Mouse (Mus musculus) midbrain, embryonic 16.5 days (tissue): ENCODE measurements around the gene Irx6. TPM values are rescaled to one million over a fixed set of nuclear protein-coding genes. Genes with fewer than 3 reads are reported as not detected.

Source experiments
- ATAC-seq: fragments of 200-750 bp; cut with Nextera tagmentation; 2 replicates; pipeline ENCODE4 v1.8.0; 2017; ENCODE audit warnings: moderate TSS enrichment
- H3K27ac ChIP-seq: fragments of 300-500 bp; sonication (generic); 2 replicates; pipeline ENCODE4 v1.5.1; 2014; ENCODE audit warnings: mild to moderate bottlenecking, low read length, mixed read lengths
- H3K27me3 ChIP-seq: fragments of 300-500 bp; sonication (generic); 2 replicates; pipeline ENCODE4 v1.6.1; 2014; ENCODE audit warnings: low read depth, low read length, mixed read lengths; ENCODE audit not compliant: control insufficient read depth, insufficient read depth
- H3K36me3 ChIP-seq: fragments of 300-500 bp; sonication (generic); 2 replicates; pipeline ENCODE4 v1.6.1; 2014; ENCODE audit warnings: mild to moderate bottlenecking, low read length, moderate library complexity, mixed read lengths; ENCODE audit not compliant: control insufficient read depth, insufficient read depth
- H3K4me1 ChIP-seq: fragments of 300-500 bp; sonication (generic); 2 replicates; pipeline ENCODE4 v1.6.1; 2014; ENCODE audit warnings: mild to moderate bottlenecking, low read length, mixed read lengths; ENCODE audit not compliant: control insufficient read depth, insufficient read depth
- H3K4me2 ChIP-seq: fragments of 300-500 bp; sonication (generic); 2 replicates; pipeline ENCODE4 v1.6.1; 2014; ENCODE audit warnings: mild to moderate bottlenecking, low read length, mixed read lengths
- H3K4me3 ChIP-seq: fragments of 300-500 bp; sonication (generic); 2 replicates; pipeline ENCODE4 v1.5.1; 2014; ENCODE audit warnings: low read depth, mild to moderate bottlenecking, low read length, moderate library complexity, mixed read lengths
- H3K9ac ChIP-seq: fragments of 300-500 bp; sonication (generic); 2 replicates; pipeline ENCODE4 v1.6.1; 2014; ENCODE audit warnings: low read depth, low read length, mixed read lengths
- H3K9me3 ChIP-seq: fragments of 300-500 bp; sonication (generic); replicated peaks from 2 replicates; pipeline ENCODE4 v1.6.1; 2014; ENCODE audit warnings: mild to moderate bottlenecking, low read length, mixed read lengths; ENCODE audit not compliant: control insufficient read depth, poor library complexity, severe bottlenecking
- WGBS: fragments of 180-500 bp; shearing (Covaris S2); extraction: QIAGEN DNeasy Blood & Tissue Kit; methylation state at CpG from one replicate; pipeline ENCODE4 v1.1.7; 2014; 5-methylcytosine and 5-hydroxymethylcytosine counted together
- polyA plus RNA-seq: library from polyadenylated mRNA; unstranded; fragments of >200 nt; fragmentation: Nextera tagmentation; extraction: Ambion mirVana; gene quantifications from 2 replicates; pipeline ENCODE4 v1.2.1, GENCODE M21; 2015

Gene Irx6
- polyA plus RNA-seq, 1 experiment from 2014 or later, result 7.6 TPM

DNA sequence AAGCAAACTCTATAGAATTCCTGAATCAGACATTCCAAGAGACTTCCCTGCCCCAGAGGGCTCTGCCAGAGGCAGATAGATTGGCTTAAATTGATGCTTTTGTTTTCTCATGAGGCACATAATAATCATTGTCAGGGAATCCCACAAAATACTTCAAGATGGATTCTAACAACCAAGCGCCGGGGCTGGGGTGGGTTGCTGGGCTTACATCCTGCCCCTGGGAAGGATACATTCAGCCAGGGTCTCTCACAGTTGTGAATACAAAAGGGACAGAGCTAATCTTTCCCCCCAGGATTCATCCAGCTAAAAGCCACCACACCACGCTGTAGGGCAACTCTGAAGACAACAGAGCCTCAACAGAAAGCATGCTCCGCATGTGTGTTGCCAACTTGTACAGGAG lies 2.2 kb upstream of the Irx6 start:
- Histone ChIP-seq H3K4me1 (peaks cover 31% of the 10 kb centered on the region), H3K36me3 (no peaks in the 10 kb centered on the region), H3K9me3 (no peaks in the 10 kb centered on the region), H3K4me3 (no peak overlapping the region), H3K4me2 (no peak overlapping the region), H3K9ac (no peak overlapping the region), H3K27ac (no peak overlapping the region), H3K27me3 (peaks cover 23% of the 10 kb centered on the region)
- ATAC-seq, result no peak
- 57% methylated on average over 4 of the region's 4 CpGs for WGBS

DNA sequence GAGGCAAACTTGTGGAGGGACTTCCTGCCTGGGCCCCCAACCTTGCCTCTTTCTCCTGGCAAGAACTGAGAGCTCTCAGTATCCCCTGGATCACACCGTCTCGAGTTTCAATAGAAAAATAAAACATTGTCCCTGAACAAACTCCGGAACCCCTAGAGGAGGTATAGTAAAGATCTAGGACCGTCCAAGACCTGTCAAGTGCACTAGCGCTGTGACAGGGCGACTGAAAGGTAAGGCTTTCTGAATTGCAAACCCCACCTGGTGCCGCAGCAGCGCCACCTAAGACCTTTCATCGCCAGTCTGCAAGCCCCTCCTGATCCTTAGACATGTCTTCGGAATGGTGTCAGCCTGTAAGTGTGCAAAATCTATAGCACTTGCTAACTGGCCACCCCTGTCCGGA lies 987 bp upstream of the Irx6 start:
- Histone ChIP-seq H3K27me3 (peaks cover 28% of the 10 kb centered on the region), H3K4me1 (peaks cover 31% of the 10 kb centered on the region), H3K4me3 (peak overlapping the region; percentile 41; the same call in 1 of the 2 replicates), H3K27ac (no peak overlapping the region), H3K36me3 (no peaks in the 10 kb centered on the region), H3K4me2 (peak overlapping the region; percentile 70), H3K9ac (0 out of 2 replicates have a peak overlapping the region, but pooled peaks have one; percentile 15), H3K9me3 (no peaks in the 10 kb centered on the region)
- 0 out of 2 replicates have a peak, but pooled peaks have one; percentile 4 for ATAC-seq
- 3% methylated on average over 11 of the region's 11 CpGs for WGBS

DNA sequence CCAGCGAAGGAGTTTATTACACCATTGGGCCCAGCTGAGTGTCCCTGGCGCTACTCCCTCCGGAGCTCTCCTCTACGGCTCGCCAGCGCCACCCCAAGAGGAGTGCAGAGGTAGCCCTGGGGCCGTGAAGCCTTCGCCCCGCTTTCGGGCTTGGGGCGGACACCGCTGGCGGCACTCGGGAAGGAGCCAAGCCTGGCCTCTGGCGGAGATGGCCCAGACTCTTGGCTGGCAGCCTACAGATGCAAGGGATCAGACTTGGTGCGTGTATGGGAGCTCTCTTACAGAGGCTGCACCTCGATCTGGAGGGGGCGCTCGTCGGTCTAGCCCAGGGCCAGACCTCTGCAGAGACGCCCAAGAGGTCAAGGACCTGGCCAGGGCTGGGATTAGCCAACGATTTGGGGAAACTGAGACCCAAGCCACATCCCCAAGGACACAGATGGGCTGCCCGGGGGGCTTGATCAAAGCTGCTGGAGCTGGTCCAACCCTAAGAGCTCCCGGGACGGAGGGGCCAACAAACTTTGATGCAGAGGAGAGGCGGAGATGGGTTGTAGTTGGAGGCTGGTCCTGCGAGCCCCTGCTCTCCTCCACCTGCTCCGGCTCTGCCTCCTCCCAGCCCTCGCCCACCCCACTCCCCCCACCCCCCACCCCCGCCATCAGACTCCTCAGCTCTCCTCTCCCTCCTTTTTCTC lies 389 bp upstream of the Irx6 start:
- H3K4me1 ChIP-seq, result peaks cover 31% of the 10 kb centered on the region
- peak overlapping the region; percentile 50 for H3K9ac ChIP-seq
- peak overlapping the region; percentile 70 for H3K4me2 ChIP-seq
- 1% methylated on average over 27 of the region's 30 CpGs for WGBS
- no peaks in the 10 kb centered on the region for H3K36me3 ChIP-seq
- H3K9me3 ChIP-seq, result no peaks in the 10 kb centered on the region
- peak; percentile 72 for ATAC-seq
- H3K27ac ChIP-seq, result peak overlapping the region; percentile 51; the same call in 1 of the 2 replicates
- H3K4me3 ChIP-seq, result peak overlapping the region; percentile 41
- H3K27me3 ChIP-seq, result peaks cover 32% of the 10 kb centered on the region

DNA sequence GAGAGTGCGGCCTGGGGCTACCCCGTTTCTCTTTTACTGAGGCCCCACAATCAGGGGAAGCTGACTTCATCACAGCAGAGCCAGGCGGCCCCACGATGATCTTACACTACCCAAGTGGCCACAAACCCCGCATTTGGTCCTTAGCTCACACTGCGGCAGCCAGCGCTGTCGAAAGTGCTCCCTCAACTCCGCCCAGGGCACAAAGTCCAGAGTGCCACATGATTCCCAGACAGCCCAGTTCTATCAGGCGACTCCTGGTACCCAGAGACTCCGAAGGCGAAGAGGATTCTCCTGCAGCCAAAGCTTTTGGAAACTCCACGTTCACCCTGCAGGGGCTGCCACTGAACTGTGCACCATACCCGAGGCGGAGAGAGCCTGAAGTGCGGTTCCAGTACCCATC lies 4.3 kb downstream of the Irx6 start:
- H3K4me3 ChIP-seq, result 0 out of 2 replicates have a peak overlapping the region, but pooled peaks have one; percentile 14
- WGBS, result 13% methylated on average over 16 of the region's 16 CpGs
- no peak for ATAC-seq

DNA sequence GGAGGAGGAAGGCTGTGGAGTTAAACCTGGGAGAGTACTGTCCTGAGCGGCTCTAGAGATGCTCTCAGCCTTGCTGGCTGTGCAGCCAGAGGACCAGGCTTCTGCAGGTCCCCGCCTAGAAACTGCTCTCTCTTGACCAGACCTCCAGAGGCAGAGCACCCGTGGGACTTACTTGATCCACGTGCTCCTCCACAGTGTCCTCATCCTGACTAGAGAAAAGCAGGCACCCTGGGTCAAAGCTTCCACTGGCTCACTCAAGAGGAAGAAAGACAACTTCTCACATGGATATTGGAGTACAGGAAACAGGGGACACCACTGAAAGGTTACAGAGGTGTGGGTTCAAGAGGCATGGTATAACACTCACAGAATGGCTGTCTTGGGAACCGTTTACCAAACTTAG lies 23.3 kb downstream of the Irx6 start:
- H3K36me3 ChIP-seq, result no peaks in the 10 kb centered on the region
- H3K4me2 ChIP-seq, result no peak overlapping the region
- WGBS, result 90% methylated on average over 5 of the region's 5 CpGs
- no peak overlapping the region for H3K4me3 ChIP-seq
- no peaks in the 10 kb centered on the region; the same call in 1 of the 2 replicates for H3K9me3 ChIP-seq
- no peak overlapping the region for H3K27ac ChIP-seq
- H3K27me3 ChIP-seq, result peaks cover 2% of the 10 kb centered on the region; the same call in 1 of the 2 replicates
- no peak for ATAC-seq
- no peak overlapping the region for H3K9ac ChIP-seq
- peaks cover 8% of the 10 kb centered on the region for H3K4me1 ChIP-seq

More for the DNA sequence above, 4.3 kb downstream of the Irx6 start:
- H3K27me3 ChIP-seq, result peaks cover 36% of the 10 kb centered on the region
- H3K4me2 ChIP-seq, result peak overlapping the region; percentile 41
- no peaks in the 10 kb centered on the region for H3K9me3 ChIP-seq
- H3K9ac ChIP-seq, result no peak overlapping the region
- no peak overlapping the region for H3K27ac ChIP-seq
- peaks cover 17% of the 10 kb centered on the region for H3K4me1 ChIP-seq
- H3K36me3 ChIP-seq, result no peaks in the 10 kb centered on the region

DNA sequence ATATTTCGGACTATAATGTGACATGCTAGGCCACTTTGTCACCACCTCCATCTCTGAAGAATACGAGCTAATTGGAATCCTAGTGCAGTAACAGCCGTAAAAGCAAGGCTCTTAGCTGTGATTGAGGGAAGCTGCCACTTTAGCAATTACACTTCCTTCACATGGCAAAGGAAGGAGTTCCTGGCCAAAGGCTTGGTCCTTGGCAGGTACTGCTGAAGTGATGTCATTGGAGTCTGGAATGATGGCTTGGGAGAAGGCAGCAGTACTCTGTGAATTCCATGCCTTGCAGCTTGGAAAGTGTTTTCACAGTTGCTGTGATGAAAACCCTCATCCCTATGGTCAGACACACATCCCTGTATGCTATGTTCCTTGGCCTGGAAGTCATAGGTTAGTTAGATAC lies 24.3 kb downstream of the Irx6 start:
- Histone ChIP-seq H3K9ac (no peak overlapping the region), H3K36me3 (no peaks in the 10 kb centered on the region), H3K4me1 (peaks cover 8% of the 10 kb centered on the region), H3K4me3 (no peak overlapping the region), H3K4me2 (no peak overlapping the region), H3K9me3 (no peaks in the 10 kb centered on the region), H3K27ac (no peak overlapping the region), H3K27me3 (peaks cover 2% of the 10 kb centered on the region; the same call in 1 of the 2 replicates)
- 84% methylated on average over 3 of the region's 3 CpGs for WGBS
- ATAC-seq, result no peak

DNA sequence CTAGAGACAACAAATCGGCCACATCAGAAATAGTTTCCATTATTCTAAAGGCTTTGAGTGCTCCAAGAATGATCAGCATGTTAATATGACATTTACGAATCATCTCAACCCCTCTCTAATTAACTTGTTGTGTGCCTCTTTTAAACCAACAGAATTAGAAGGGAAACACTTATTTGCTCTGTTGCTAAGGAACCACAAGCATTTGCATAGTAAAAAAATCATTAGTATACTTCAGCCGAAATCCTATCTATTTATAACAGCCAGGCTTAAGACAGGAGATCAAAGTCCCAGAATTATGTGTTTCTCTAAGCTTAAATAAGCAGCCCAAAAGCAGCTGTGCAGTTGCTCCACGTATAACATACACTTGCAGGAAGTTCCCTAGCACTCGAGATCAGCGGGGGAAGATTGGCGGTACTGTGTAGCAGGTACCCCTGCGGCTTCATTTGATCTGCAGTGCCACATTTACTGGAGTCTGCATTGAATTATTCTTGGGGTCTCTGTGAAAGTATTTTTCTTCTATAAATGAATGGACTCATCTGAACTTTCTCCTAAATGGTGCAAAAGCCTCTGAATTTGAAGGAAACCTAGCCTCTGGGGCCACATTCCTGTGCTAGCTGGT lies 25.9 kb downstream of the Irx6 start:
- H3K4me3 ChIP-seq, result no peak overlapping the region
- no peak overlapping the region for H3K9ac ChIP-seq
- H3K4me2 ChIP-seq, result no peak overlapping the region
- H3K4me1 ChIP-seq, result peaks cover 8% of the 10 kb centered on the region
- WGBS, result 46% methylated on average over 8 of the region's 8 CpGs
- no peaks in the 10 kb centered on the region for H3K36me3 ChIP-seq
- 0 out of 2 replicates have a peak overlapping the region, but pooled peaks have one; percentile 24 for H3K27ac ChIP-seq
- ATAC-seq, result no peak
- no peaks in the 10 kb centered on the region for H3K9me3 ChIP-seq
- H3K27me3 ChIP-seq, result peaks cover 2% of the 10 kb centered on the region; the same call in 1 of the 2 replicates

DNA sequence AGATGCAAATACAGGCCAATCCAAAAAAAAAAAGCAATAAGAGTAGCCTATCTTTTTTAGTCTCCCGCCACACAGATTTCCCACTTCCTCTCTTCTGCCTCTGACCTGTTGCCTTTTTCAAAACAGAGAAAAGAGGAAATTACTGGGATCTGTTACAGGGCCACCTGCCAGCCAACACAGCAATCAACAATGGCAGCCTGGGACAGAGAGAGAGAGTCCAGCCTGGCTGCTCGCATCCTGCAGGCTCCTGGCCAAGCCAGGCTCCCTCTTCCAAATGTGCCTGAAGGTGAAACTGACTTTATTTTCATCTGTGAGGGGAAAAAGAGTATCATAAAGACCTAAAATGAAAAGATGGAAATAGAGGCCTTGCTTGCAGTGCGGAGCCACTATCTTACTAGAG lies 29.3 kb downstream of the Irx6 start:
- Histone ChIP-seq H3K4me1 (peaks cover 8% of the 10 kb centered on the region), H3K27me3 (no peaks in the 10 kb centered on the region), H3K4me3 (no peak overlapping the region), H3K4me2 (no peak overlapping the region), H3K9me3 (no peaks in the 10 kb centered on the region), H3K9ac (no peak overlapping the region), H3K27ac (no peak overlapping the region), H3K36me3 (no peaks in the 10 kb centered on the region)
- ATAC-seq, result no peak
- WGBS, result 79% methylated on average over 3 of the region's 3 CpGs

DNA sequence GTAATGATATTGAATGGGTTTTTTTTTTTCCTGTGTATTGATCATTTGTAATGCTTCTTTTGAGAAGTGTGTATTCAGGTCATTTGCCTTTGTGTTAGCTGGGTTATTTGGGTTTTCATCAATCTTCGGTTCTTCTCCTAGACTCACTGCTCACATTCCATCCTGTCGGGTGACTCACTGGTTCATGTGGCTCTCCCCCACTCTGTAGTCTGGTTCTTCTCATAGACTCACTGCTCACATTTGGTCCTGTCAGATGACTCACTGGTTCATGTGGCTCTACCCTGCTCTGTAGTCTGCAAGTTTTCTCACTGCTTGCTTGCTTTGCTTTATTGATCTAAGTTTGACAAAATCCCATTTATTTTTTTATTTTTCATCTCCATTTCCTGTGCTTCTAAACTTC lies 32.2 kb downstream of the Irx6 start:
- H3K9ac ChIP-seq, result no peak overlapping the region
- H3K4me3 ChIP-seq, result no peak overlapping the region
- no peaks in the 10 kb centered on the region for H3K36me3 ChIP-seq
- no peaks in the 10 kb centered on the region for H3K9me3 ChIP-seq
- 83% methylated on average over 2 of the region's 2 CpGs for WGBS
- no peaks in the 10 kb centered on the region for H3K4me1 ChIP-seq
- ATAC-seq, result no peak
- no peak overlapping the region for H3K27ac ChIP-seq
- H3K4me2 ChIP-seq, result no peak overlapping the region
- H3K27me3 ChIP-seq, result no peaks in the 10 kb centered on the region
